Mouse (Mus musculus) heart, adult 2 months (tissue): ENCODE results near the gene Rab29.

Experiments
- CTCF ChIP-seq: fragments of 200-600 bp; IDR thresholded peaks from 2 replicates; pipeline ENCODE4 v1.8.1; 2022; ENCODE audit warnings: antibody characterized with exemption, mild to moderate bottlenecking, moderate library complexity
- EP300 ChIP-seq: fragments of 200-500 bp; IDR thresholded peaks from 2 replicates; pipeline ENCODE4 v1.6.1; 2011; ENCODE audit warnings: low read depth, low read length, control low read depth; ENCODE audit not compliant: insufficient read depth
- POLR2A ChIP-seq: fragments of 200-500 bp; IDR thresholded peaks from 2 replicates; pipeline ENCODE4 v1.6.1; 2011; ENCODE audit warnings: mild to moderate bottlenecking, low read depth, low read length, control low read depth; ENCODE audit not compliant: insufficient read depth

- no peak for TF ChIP-seq POLR2A
- no peak for TF ChIP-seq CTCF
- TF ChIP-seq EP300 = no peak
Observed at GRCm38 (mm10) chr1:131910674-131911558, 43.9 kb downstream of the Rab29 start.
